Mouse (Mus musculus) layer of hippocampus, adult 9-11 months (tissue): ENCODE measurements around the gene Nup153.
A peak's percentile ranks its signal among the peaks of the same experiment; 100 is the strongest.

ENCODE experiments used
- DNase-seq: peaks from one replicate; pipeline ENCODE4 v3.0.0; 2022

Nup153 gene

DNA sequence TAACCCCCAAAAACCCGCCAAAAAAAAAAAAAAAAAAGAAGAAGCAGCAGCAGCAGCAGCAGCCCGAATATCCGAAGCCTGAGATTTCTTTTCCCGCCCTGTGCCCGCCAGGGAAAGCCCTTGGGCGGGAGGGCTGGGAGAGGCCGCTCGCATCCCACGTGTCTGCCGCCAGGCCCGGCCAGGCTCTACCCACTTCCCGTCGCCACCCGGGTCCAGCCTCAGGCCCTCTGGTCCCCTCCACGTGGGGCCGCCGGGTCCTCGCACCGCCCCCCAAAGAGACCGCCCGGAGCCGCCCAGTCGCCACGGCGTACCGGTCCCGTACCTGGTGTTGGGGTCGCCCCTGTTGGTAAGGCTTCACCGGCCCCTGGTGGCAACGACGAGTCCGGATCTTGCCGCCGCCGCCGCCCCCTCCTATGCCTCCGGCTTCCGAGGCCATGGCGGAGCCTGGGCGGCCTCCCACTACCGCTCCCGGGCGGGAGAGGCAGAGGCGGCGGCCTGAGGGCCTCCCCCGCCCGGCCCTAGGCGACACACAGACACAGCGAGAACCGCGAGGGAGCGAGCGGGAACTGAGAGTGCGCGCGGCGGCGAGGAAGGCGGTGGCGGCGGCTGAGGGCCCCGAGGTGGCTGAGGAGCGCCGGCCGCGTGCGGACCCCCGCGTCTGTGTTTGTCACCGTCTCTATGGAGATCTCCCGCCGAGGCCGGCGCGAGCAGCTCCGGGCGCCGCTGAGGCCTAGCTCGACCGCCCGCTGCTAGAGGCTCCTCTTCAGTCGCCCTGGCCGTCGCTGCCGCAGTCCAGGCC is 503 bp downstream of the Nup153 start:
- no peak for DNase-seq

- no peak for DNase-seq
Observed at GRCm38 (mm10) chr13:46726288-46727037, 1.3 kb downstream of the Nup153 start.

- DNase-seq: no peak
Observed at GRCm38 (mm10) chr13:46725227-46725626, 2.5 kb downstream of the Nup153 start.

DNA sequence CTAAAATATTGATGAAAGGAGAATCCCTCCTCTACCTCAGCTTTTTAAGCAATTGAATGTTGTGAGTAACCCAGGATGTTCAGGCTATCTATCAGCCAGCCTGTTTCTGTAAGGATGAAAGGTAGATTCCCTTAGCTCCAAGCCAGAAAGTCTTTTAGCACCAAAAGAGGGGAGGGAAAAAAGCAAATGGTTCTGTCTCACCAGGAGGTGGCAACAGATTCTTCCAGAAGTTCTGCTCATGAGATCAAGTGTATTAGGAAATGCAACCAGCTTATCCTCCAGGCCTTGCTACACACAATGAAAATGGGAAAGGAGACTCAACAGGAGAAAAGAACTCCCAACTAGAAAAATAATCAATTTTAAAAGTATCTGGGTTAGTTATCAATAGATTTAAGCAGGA is 3.4 kb downstream of the Nup153 start:
- DNase-seq: no peak

DNA sequence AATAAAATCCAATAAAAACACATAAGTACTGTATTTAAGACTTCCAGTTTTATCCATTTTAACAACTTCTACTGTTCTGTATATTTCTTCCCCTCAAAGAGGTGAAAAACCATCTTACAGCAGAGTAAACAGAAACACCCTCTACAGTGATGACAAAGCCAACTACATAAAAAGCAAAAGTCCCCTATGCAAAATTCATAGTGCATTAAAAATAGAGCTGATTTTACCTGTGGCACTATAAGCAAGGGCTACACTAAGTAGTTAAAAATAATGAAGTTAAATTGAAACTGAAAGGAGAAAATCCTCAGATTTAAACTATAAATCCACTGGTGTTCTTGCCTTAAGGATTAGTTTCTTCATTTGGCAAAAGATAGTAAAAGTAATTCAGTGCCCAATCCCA is 6.7 kb downstream of the Nup153 start:
- no peak for DNase-seq

DNA sequence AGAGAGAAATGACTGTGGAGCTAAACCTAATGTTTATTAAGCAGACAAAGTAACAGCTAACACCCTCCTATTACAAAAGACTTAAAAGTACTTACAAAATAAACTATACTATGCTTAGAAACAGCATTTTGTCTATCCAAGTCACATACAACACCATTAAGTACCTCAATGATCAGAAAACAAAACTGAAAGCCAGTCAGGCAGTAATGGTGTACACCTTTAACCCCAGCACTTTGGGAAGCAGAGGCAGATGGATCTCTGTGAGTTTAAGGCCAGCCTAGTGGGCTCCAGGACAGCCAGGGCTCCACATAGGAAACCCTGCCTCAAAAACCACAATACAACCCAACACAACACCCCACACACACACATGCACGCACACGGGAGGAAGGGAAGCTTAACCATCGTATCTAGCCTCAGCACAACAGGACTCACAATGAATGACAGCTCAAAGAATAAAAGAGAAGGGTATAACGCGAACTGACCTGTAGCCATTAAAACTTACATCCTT is 8.8 kb downstream of the Nup153 start:
- no peak for DNase-seq

- no peak for DNase-seq
Observed at GRCm38 (mm10) chr13:46715976-46716639, 11.6 kb downstream of the Nup153 start.

DNA sequence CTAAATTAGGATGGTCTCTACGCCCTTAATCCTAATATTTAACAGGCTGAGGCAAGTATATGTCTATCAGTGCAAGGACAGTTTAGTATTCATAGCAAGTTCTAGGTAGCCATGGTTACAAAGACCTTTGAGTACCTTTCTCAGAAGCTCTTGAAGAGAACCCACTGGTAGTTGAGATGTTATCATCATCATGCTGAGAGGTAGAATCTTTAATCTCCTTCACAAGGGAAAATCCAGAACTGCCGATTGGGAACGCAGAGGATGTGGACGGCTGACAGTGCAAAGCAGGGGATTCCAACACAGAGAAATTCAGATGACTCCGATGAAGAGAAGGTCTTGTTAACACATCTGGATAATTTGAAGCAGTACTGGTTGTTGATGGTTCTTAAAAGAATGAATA is 14.3 kb downstream of the Nup153 start:
- DNase-seq: no peak

- DNase-seq: no peak
Observed at GRCm38 (mm10) chr13:46703138-46703537, 24.6 kb downstream of the Nup153 start.

GRCm38 (mm10) chr13:46701486-46701885 is 26.3 kb downstream of the Nup153 start:
- DNase-seq: no peak

DNA sequence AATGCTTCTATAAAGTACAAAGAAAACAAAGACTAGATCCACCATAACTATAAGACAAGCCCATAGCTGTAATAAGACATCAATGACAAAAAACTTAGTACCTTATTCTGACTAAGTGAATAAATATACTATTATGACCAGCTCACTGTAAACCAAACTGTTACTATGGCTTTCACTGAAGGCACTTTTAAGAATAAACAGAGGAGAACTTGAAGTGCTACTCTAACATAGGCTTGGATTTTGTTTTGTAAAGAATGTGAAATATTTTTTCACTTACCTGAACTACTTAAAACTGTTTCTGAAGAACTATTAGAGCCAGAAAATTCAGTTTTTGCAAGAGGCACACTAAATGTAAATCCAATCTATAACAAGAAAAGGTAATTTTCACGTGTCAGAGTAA is 28.4 kb downstream of the Nup153 start:
- no peak for DNase-seq

DNA sequence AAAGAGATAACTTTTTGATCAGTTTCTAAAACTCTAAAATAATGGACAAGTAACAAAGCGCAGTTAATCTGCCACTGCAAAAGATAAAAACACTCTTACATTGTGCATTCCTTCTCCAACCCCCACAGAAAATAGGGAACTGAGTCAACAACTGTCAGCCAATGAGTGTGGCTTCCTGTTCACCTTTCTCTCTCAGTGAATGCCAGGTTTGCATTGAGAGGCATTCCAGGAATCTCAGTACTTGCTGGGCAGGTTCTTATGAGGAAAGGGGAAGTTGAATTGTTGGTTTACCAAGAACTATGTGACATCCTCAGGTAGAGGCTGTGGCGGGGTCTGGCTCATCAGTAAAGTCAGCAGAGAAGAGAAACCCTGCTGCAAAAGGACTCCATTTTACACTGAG is 31.0 kb downstream of the Nup153 start:
- DNase-seq: no peak

DNA sequence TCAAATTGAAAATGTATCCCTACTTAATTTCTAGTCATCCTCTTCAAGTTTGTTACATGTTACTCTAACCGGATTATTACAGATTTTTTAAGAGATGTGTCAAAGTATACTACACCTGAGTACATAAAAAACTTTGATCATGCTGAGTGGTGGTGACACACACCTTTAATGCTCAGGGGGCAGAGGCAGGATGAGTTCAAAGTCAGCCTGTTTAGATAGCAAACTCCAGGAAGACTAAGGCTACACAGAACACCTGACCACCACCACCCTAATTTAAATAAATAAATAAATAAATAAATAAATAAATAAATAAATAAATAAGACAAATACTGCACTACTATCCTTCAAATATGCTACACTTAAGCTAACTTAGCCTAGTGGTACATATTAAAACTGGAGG is 31.8 kb downstream of the Nup153 start:
- no peak for DNase-seq

- no peak for DNase-seq
Observed at GRCm38 (mm10) chr13:46695296-46695908, 32.3 kb downstream of the Nup153 start.

GRCm38 (mm10) chr13:46690559-46691241 is 37.0 kb downstream of the Nup153 start:
- no peak for DNase-seq

GRCm38 (mm10) chr13:46683370-46683769 is 44.4 kb downstream of the Nup153 start:
- no peak for DNase-seq

GRCm38 (mm10) chr13:46682921-46683320 is 44.8 kb downstream of the Nup153 start:
- no peak for DNase-seq

DNA sequence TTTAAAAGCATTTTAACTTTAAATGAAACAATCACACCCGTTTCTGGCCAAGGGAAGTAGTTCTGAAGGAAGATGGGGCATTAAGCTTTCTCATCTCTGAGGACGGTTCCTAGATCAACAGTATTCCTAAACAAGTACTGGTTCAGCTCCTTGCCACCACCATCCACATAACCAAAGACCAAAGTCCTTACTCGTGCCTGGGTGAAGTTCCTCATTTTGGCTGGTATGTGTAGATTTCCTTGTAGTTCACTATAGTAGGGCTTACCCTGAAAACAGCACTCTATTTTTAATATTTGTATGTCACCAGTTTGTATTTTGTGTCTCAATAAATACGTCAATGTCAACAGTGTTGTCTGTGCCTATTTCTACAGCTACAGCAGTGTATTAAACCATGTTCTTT is 50.0 kb downstream of the Nup153 start:
- DNase-seq: no peak

DNA sequence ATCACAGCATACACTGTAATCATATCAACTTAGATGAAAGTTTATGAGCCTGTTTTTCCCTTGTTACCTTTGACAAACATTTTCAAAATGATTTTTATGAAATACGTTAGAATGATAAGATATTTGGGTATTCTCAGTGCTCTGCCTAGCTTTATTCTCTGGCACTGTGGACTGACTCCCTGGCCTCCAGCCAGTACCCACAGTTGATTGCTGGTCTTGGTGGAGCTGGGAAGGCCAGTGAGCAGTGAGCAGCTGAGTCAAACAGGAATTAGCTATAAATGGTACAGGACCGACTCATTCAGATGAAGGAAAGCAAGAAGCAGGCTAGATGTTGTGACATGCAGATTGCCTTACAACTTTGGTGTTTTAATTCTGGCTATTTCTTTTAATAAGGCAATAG is 53.1 kb downstream of the Nup153 start:
- DNase-seq: no peak

GRCm38 (mm10) chr13:46670514-46670913 is 57.2 kb downstream of the Nup153 start:
- DNase-seq: no peak

- DNase-seq: no peak
Observed at GRCm38 (mm10) chr13:46669620-46670271, 58.0 kb downstream of the Nup153 start.

DNA sequence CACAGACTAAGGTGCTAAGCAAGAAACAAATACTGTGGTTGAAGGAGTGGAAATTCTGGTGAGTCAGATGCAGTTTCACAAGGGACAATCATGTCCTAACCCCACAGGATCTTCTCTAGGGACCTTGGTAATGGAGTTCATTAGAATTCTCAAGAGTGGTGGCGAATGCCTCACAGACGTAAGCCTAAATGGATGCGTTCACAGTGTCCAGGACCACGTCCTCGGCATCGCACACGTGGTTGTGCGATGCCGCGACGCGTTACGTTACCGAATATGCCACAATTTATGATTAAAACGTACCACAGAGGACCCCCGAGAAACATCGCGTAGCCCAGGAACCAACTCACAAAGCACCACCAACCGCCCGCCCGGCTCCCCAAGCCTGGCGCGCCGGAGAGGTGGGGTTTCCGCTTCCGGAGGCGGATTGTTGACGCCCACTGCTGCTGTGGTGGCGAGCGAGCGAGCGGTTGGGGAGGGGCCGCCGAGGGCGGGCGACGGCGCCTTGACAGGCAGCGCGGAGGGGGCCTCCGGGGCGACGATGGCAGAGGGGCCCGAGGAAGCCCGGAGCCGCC is 58.6 kb downstream of the Nup153 start, which contains the start of gene Fam8a1:
Fam8a1 (plus strand) TSS at position 475 of the 572 bp plus-strand sequence.
- peak; percentile 88 for DNase-seq
